Mouse (Mus musculus) left cerebral cortex, postnatal 10 days (tissue): ENCODE results near the gene Orai1. TPM values are rescaled to one million over a fixed set of nuclear protein-coding genes. Genes with fewer than 3 reads are reported as not detected.
"Not testable (repeated sequence)": the region's sequence is repeated elsewhere in the genome, so short reads cannot be mapped to it uniquely, and the experiment has no call there.

Source experiments
- DNase-seq, 2 experiments: peaks; one replicate each; pipeline ENCODE4 v3.0.0; 2021 to 2022; ENCODE audit warnings: low spot score in 2 of 2, mixed read lengths in 1 of 2; ENCODE audit errors: extremely low spot score in 1 of 2
- intact Hi-C: fragments of 180-260 bp; cut with DNase I; formaldehyde crosslinking; loops from one replicate; pipeline ENCODE4 v1.15.1; 2025
- total RNA-seq, 2 experiments: library from RNA; stranded (reverse); gene quantifications; 2 replicates each; pipeline ENCODE4 v1.2.3; 2021

Gene Orai1
- 10 to 100 TPM in 1 of 2 experiments, 1 to 10 TPM in 1; 9.0 to 10.1 TPM for total RNA-seq

DNA sequence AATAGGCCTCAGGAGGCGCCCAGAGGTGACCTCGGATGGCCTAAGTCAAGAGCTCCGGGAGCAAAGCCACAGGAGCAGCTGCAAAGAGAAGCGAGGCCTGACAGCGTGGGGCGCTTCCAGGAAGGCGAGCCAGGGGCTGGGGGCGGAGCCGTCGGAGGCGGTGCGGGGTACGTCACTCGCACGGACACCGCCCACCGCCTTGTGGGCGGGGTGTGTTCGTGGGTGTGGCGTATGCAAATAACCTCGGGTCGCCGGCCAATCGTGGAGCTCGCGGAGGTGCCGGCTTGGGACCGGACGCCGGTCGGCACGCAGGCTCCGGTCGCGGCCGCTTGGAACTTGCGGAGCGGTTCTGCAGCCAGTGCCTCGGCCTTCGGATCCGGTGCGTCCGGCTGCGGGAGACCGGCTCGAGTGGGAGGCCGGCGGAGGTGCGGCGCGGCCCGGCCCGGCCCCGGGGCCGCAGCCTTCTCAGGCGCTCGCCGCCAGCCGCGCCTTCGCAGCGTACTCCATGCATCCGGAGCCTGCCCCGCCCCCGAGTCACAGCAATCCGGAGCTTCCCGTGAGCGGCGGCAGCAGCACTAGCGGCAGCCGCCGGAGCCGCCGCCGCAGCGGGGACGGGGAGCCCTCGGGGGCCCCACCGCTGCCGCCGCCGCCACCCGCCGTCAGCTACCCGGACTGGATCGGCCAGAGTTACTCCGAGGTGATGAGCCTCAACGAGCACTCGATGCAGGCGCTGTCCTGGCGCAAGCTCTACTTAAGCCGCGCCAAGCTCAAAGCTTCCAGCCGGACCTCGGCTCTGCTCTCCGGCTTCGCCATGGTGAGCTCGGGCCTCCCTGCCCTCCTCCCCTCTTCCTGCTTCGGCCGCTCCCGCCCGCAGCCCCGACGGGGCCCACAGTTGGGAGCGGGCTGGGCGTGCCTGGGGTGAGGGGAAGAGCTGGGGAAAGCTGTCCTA lies at the start of gene Orai1:
Gene Orai1, plus strand, starts transcription at position 322 of the 949 bp plus-strand sequence.
- intact Hi-C loops = loop anchor here (5.0 kb wide), 3 partner anchors 32 to 88 kb away; partner anchors contain the start of gene Morn3

GRCm38 (mm10) chr5:122965427-122965826 lies 49.4 kb upstream of the Orai1 start:
- intact Hi-C loops = loop anchor here (5.0 kb wide), 2 partner anchors 47 to 82 kb away; partner anchors contain the start of gene Morn3
- DNase-seq = no peak

More for the DNA sequence above, at the start of gene Orai1:
- DNase-seq = peak; percentile 95 to 98

DNA sequence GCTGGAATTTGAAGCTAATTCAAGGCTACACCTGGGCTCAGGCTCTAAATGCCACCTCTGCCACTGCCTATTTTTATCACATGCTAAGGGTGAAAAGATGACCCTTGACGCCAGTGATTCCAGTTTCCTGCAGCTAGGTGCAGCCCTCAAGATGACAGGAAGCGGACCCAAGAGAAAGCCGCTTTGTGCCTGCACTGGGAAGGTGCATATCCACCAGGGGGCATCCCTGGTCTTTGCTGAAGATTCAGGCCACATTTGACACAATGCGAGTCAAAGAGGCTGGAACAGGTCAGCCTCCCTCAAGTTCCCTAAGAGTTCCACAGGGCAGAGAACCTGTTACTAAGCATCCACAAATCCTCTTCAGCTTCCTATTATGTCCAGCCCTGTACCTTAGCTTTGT lies 46.6 kb upstream of the Orai1 start:
- intact Hi-C loops = loop anchor here (5.0 kb wide), 2 partner anchors 44 to 79 kb away; partner anchors contain the start of gene Morn3
- DNase-seq = peak; percentile 67 to 79

DNA sequence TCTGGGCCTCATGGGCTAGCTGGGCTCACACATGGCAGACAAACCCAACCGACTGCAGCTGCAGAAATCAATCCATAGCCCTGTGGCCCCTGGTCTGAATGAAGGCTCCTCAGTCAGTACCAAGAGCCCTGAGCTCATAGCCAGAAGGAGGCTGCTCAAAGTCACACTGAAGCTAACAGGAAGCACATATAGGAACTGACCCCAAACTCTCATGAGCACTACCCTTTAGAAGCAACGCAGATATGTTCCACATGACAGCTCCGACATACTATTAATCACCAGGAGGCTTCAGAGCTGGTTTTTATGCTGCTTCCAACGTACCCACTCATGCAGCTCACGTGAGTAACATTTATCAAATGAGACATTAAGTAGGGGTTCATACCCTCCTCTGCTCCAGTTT lies 44.8 kb upstream of the Orai1 start:
- intact Hi-C loops = no loop called here
- DNase-seq = no peak

- no peak for DNase-seq
- intact Hi-C loops = no loop called here
Measured at GRCm38 (mm10) chr5:122971438-122971837, 43.4 kb upstream of the Orai1 start.

DNA sequence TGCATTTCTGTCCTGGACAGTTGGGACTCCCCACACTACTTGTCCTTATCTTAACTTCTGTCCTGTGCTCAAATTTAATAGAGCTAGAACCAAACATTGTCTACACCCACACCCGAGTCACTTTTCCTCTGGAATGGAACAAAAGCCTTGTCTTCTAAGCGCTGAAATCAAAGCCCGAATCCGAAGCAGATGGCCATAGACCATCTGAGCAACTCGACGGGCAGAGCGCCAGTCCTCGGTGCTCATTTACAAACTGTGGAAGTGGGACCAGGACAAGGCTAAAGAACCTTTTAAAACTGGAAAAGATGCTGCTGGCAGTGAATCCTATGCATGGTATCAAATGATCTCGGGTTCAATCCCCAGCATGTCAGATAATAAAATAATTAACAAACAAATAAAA lies 42.8 kb upstream of the Orai1 start:
- peak; percentile 44 to 60 for DNase-seq
- intact Hi-C loops = no loop called here

DNA sequence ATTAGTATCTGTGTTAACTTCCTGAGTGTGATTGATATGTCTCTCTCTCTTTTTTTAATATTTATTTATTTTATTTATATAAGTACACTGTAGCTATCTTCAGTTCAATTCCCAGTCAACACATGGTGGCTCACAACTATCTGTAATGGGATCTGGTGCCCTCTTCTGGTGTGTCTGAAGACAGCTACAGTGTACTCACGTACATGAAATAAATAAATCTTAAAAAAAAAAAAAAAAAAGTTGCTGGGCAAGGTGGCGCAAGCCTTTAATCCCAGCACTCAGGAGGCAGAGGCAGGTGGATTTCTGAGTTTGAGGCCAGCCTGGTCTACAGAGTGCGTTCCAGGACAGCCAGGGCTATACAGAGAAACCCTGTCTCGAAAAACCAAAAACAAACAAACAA lies 40.2 kb upstream of the Orai1 start:
- DNase-seq, intact Hi-C loops: not testable (repeated sequence)

DNA sequence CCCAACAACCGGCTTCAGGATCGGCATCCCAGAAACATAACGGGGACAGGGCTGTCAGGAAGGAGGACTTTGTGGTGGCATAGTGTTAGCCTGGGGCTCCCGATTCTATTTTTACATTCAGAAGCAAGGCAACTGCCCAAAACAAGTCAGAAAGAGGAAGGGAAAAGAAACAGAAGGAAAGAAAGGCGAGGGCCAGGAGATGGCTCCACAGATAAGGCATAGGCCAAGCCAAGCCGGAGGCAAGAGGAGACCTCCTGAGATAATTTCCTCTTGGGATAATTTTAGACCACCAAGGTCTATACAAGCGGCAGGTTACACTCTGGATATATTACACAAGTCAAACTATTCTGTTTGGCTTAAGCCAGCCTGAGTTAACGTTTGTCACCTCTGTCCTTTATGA lies 35.9 kb upstream of the Orai1 start:
- DNase-seq = no peak
- intact Hi-C loops = no loop called here

DNA sequence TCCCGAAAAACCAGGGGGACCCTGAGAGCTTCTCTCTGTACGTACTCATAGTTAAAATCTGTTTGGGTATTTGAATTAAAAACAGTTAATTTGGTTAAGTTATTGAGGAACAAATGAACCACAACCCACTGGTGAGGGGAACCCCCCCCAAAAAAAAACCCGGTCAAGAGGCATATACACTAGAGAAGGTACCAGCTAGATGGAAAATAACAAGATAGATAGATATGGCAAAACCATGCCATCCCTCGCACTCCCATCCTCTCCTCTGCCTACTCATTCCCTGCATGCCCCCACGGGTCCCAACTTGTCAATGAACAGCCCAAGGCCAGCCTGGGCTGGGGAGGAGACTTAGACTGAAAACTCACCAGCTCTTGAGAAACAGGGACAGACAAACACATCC lies 30.4 kb upstream of the Orai1 start:
- no peak for DNase-seq
- intact Hi-C loops = no loop called here

- DNase-seq = no peak
- intact Hi-C loops = no loop called here
Measured at GRCm38 (mm10) chr5:122985276-122985675, 29.6 kb upstream of the Orai1 start.

DNA sequence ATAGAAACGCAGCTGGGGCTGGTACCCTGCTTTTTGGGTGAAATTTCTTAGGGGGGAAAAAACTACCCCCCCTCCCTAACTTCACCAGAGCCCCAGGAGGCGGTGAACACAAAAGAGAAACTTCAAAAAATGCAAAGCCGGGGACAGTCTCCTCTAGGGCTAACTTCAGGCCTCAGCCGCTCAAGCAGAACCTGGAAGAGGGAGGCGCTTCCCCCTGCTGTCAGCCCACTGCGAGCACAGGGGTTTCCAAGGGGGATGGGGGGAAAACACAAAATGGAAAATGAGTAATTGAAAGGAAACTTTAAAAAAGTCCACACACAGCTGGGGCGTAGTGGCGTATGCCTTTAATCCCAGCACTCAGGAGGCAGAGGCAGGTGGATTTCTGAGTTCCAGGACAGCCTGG lies 28.8 kb upstream of the Orai1 start:
- DNase-seq = no peak
- intact Hi-C loops = no loop called here

DNA sequence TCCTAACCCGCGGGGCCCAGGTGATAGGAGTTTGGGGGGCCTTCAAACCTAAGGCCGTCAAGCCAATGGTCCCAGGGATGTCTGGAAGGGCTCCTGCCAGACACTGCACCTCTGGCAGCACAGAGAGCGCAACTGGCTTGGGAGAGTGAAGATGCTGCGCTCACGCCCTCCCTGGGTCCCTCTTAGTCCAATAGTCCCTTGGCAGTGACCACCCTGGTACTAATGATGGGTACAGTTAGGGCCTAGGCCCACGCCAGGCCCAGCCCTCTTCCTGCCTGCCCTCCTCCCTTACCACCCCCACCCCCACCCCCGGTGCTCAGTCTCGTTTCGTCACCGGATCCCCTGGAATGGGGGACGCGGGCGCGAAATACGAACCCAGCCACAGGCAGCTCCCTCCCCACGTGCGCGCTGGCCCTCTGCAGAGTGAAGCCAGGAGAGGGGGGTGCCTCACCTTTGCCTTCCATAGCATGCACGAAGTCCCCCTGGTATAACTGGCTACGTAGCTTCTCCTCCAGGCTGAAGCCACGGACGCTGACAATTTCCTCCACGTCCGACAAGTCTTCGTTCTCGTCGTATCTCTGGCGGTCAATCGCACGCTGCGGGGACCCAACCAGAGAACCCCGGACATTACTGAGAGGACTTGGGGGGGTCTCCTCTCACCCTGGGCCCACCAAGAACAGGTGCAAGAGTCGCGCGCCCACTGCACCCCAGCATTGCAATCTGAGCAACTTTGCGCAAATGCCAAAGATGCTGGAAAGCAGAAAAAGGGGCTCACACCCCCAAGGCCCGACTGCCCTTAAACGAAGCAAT lies 27.5 kb upstream of the Orai1 start:
- intact Hi-C loops = no loop called here
- DNase-seq = peak in 1 of 2 experiments; percentile 67

- DNase-seq = peak in 1 of 2 experiments; percentile 73
- intact Hi-C loops = no loop called here
Measured at GRCm38 (mm10) chr5:122988021-122988751, 26.7 kb upstream of the Orai1 start.

- peak in 1 of 2 experiments; percentile 86 for DNase-seq
- intact Hi-C loops = no loop called here
Measured at GRCm38 (mm10) chr5:122989001-122989525, 25.8 kb upstream of the Orai1 start.

GRCm38 (mm10) chr5:122989551-122990330 lies 25.1 kb upstream of the Orai1 start, which contains the start of gene Kdm2b:
Kdm2b (minus strand) TSS chr5:122989823.
- peak in 1 of 2 experiments; percentile 42 for DNase-seq
- intact Hi-C loops = no loop called here

- no peak for DNase-seq
- intact Hi-C loops = no loop called here
Measured at GRCm38 (mm10) chr5:122990411-122991160, 24.3 kb upstream of the Orai1 start.

DNA sequence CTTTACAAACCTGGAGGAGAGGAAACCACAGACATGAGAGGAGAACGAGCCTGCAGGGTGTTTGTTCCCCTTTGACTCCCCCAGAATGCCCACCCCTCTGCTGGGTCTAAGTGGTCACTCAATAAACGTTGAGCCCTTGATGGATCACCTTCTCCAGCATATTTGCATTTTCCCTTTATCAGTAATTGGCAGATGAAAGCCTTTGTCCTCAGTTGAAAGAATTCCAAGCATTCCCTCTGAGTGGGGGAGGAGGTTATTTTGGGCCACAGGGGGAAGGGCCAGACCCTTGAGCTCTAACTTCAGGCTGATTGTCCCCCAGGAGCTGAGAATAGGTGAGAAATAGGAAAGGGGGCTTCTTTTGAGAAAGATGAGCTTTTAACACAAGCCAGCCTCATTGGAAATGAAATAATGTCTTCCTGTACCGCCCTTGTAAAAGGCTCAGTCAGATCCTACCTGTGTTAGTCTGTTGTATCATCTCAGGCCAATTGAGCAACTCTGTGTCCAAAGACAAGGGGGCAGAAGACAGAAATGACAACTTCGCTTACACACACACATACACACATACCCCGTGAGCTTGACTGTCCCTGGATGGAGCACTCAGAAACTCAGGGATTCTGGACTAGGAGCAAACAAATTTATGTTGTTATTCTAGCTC lies 23.4 kb upstream of the Orai1 start:
- intact Hi-C loops = no loop called here
- no peak for DNase-seq
